8 mouse cellular contexts compared by ENCODE assay signal in genomic region chr2:102829201-102829600, GRCm38 (mm10).
DNase-seq lines count a peak whose midpoint lies in the region; ATAC-seq and TF ChIP-seq lines count a peak whose summit lies in the region.

No protein-coding gene starts in this region.

- no peak for TF ChIP-seq CTCF in lung, adult 2 months (IDR thresholded peaks at IDR 0.05; ENCODE audit: insufficient read depth, low read length)

- no peaks in the 10 kb centered on the region for H3K9me3 ChIP-seq in forebrain, embryonic 13.5 days (replicated peaks)
- H3K9me3 ChIP-seq in forebrain, embryonic 16.5 days (ENCODE audit: control insufficient read depth, low read length), result no peaks in the 10 kb centered on the region

- no peak overlapping the region for H3K4me2 ChIP-seq in forebrain, embryonic 13.5 days
- no peak overlapping the region for H3K4me2 ChIP-seq in forebrain, embryonic 16.5 days (ENCODE audit: low read length)

- H3K36me3 ChIP-seq in forebrain, embryonic 13.5 days (ENCODE audit: poor library complexity, severe bottlenecking), result no peaks in the 10 kb centered on the region
- no peaks in the 10 kb centered on the region for H3K36me3 ChIP-seq in forebrain, embryonic 16.5 days (ENCODE audit: control insufficient read depth, insufficient read depth)

- no peak overlapping the region for H3K27ac ChIP-seq in forebrain, embryonic 13.5 days
- no peak overlapping the region for H3K27ac ChIP-seq in forebrain, embryonic 16.5 days (ENCODE audit: low read length)

- no peaks in the 10 kb centered on the region for H3K27me3 ChIP-seq in forebrain, embryonic 13.5 days
- no peaks in the 10 kb centered on the region for H3K27me3 ChIP-seq in forebrain, embryonic 16.5 days (replicated peaks; ENCODE audit: control insufficient read depth, insufficient read depth, low read length)

- H3K4me3 ChIP-seq in forebrain, embryonic 13.5 days, result no peak overlapping the region
- no peak overlapping the region for H3K4me3 ChIP-seq in forebrain, embryonic 16.5 days (replicated peaks; ENCODE audit: low read length)
- H3K4me3 ChIP-seq in lung, adult 2 months (replicated peaks; ENCODE audit: extremely low read depth, low read depth, low read length), result no peak overlapping the region

- peak; percentile 72 to 79 for DNase-seq in adrenal gland, postnatal 36 days
- peak; percentile 69 to 70 for DNase-seq in kidney, postnatal 4 days
- peak; percentile 63 for DNase-seq in lung, adult 2 months
- DNase-seq in spleen, postnatal 10 days (ENCODE audit: low spot score in 2 of 2), result peak; percentile 64 to 72
- DNase-seq in embryo, embryonic 11 days, result no peak

- TF ChIP-seq POLR2A in lung, adult 2 months (IDR thresholded peaks at IDR 0.05; ENCODE audit: borderline replicate concordance, extremely low read depth, low read depth, low read length), result no peak

- H3K9ac ChIP-seq in forebrain, embryonic 13.5 days, result no peak overlapping the region
- H3K9ac ChIP-seq in forebrain, embryonic 16.5 days (replicated peaks; ENCODE audit: low read depth, low read length), result no peak overlapping the region

- ATAC-seq in forebrain, embryonic 13.5 days, result peak; percentile 77
- ATAC-seq in forebrain, embryonic 16.5 days, result no peak
- peak; percentile 88 for ATAC-seq in granulocyte monocyte progenitor cell, adult 5-6 weeks (replicated peaks; ENCODE audit: poor library complexity, severe bottlenecking)

- 84% methylated on average over 3 of the region's 3 CpGs for WGBS in forebrain, embryonic 13.5 days
- WGBS in forebrain, embryonic 16.5 days, result 85% methylated on average over 3 of the region's 3 CpGs
- WGBS in lung, adult 2 months, result 84% methylated on average over 3 of the region's 3 CpGs

- H3K4me1 ChIP-seq in forebrain, embryonic 13.5 days, result no peaks in the 10 kb centered on the region
- H3K4me1 ChIP-seq in forebrain, embryonic 16.5 days (replicated peaks; ENCODE audit: control insufficient read depth, insufficient read depth, low read length), result no peaks in the 10 kb centered on the region
- H3K4me1 ChIP-seq in lung, adult 2 months (ENCODE audit: control insufficient read depth, insufficient read depth, low read length), result no peaks in the 10 kb centered on the region
